Mouse (Mus musculus) thymus, adult 2 months (tissue): ENCODE measurements around the gene Lingo1.

Experiments used
- CTCF ChIP-seq: fragments of 200-500 bp; IDR thresholded peaks from 2 replicates; pipeline ENCODE4 v1.5.1; 2012; ENCODE audit warnings: mild to moderate bottlenecking, control low read depth, low read length, moderate library complexity, borderline replicate concordance; ENCODE audit not compliant: control insufficient read depth, poor library complexity, insufficient read depth; ENCODE audit errors: extremely low read depth
- POLR2A ChIP-seq: fragments of 200-500 bp; IDR thresholded peaks from 2 replicates; pipeline ENCODE4 v1.6.1; 2012; ENCODE audit warnings: mild to moderate bottlenecking, low read length, control low read depth, moderate library complexity; ENCODE audit not compliant: control insufficient read depth, poor library complexity, insufficient read depth; ENCODE audit errors: extremely low read depth

DNA sequence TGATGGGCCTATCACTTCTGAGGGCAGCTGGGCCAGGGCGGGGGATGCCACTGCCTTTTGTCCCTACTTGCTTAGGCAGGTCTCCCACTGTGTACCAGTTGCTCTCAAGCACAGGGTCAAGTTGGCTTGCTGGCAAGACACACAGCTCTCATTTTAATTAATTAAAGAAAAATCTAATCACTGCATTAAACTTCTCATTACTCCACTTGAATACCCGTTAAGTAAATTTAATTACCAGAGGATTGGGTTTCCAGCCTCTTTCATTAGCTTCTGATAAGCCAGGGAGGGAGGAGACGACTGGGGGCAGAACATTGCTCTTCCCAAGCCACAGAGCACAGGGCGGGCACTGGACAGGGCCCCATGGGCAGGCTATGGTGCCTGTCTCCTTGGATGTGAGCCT lies 113.4 kb downstream of the Lingo1 start:
- TF ChIP-seq POLR2A, result no peak
- no peak for TF ChIP-seq CTCF
